Mouse (Mus musculus) hindbrain, embryonic 14.5 days (tissue): ENCODE measurements around the gene Smyd3. TPM values are rescaled to one million over a fixed set of nuclear protein-coding genes. Genes with fewer than 3 reads are reported as not detected.

Source experiments
- ATAC-seq: fragments of 200-750 bp; cut with Nextera tagmentation; 2 replicates; pipeline ENCODE4 v1.8.0; 2017; ENCODE audit warnings: moderate number of reproducible peaks, mild to moderate bottlenecking, moderate TSS enrichment, moderate library complexity; ENCODE audit not compliant: low FRiP score
- DNase-seq: peaks from one replicate; pipeline ENCODE4 v3.0.0-alpha.2; 2015; ENCODE audit warnings: low spot score
- H3K27ac ChIP-seq: fragments of 300-500 bp; sonication (generic); 2 replicates; pipeline ENCODE4 v1.5.1; 2014; ENCODE audit warnings: mild to moderate bottlenecking, moderate library complexity
- H3K27me3 ChIP-seq: fragments of 300-500 bp; sonication (generic); 2 replicates; pipeline ENCODE4 v1.6.1; 2014; ENCODE audit warnings: mild to moderate bottlenecking, low read length, mixed read lengths; ENCODE audit not compliant: control insufficient read depth, insufficient read depth
- H3K36me3 ChIP-seq: fragments of 300-500 bp; sonication (generic); replicated peaks from 2 replicates; pipeline ENCODE4 v1.6.1; 2014; ENCODE audit not compliant: control insufficient read depth, insufficient read depth
- H3K4me1 ChIP-seq: fragments of 300-500 bp; sonication (generic); replicated peaks from 2 replicates; pipeline ENCODE4 v1.6.1; 2014; ENCODE audit warnings: antibody characterized with exemption, low read length, mixed read lengths; ENCODE audit not compliant: control insufficient read depth, insufficient read depth
- H3K4me2 ChIP-seq: fragments of 300-500 bp; sonication (generic); replicated peaks from 2 replicates; pipeline ENCODE4 v1.6.1; 2014; ENCODE audit warnings: mild to moderate bottlenecking, moderate library complexity
- H3K4me3 ChIP-seq: fragments of 300-500 bp; sonication (generic); replicated peaks from 2 replicates; pipeline ENCODE4 v1.5.1; 2014; ENCODE audit warnings: mild to moderate bottlenecking, low read length
- H3K9ac ChIP-seq: fragments of 300-500 bp; sonication (generic); 2 replicates; pipeline ENCODE4 v1.6.1; 2014
- H3K9me3 ChIP-seq: fragments of 300-500 bp; sonication (generic); 2 replicates; pipeline ENCODE4 v1.6.1; 2016; ENCODE audit warnings: low read length; ENCODE audit not compliant: control insufficient read depth
- WGBS: fragments of 180-500 bp; shearing (Covaris S2); extraction: QIAGEN DNeasy Blood & Tissue Kit; methylation state at CpG from one replicate; pipeline ENCODE4 v1.1.7; 2014; 5-methylcytosine and 5-hydroxymethylcytosine counted together
- polyA plus RNA-seq: library from polyadenylated mRNA; unstranded; fragments of >200 nt; fragmentation: Nextera tagmentation; extraction: Ambion mirVana; gene quantifications from 2 replicates; pipeline ENCODE4 v1.2.1, GENCODE M21; 2014

Gene Smyd3
- polyA plus RNA-seq, 1 experiment from 2014 or later: 25.4 TPM

DNA sequence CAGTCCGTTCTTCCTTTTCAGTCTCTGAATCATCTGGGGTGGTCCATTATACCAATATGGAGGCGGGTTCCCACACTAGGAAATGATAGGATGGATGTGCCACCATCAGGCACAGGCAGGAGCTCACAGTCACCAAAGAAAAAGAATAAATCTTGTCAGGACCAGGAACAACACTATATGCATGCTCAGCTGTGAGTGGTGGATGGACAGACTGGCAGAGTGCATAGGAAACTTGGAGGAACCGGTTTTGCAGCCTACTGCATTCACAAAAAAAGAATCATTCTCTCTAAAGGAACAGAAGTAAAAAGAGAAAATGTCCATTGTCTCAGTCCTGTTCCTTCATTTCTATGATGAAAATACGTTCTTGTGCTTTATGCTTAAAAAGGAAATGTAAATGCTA lies 98.8 kb downstream of the Smyd3 start:
- no peak overlapping the region for H3K27ac ChIP-seq
- ATAC-seq (no peak), DNase-seq (no peak)
- no peaks in the 10 kb centered on the region for H3K4me1 ChIP-seq
- 73% methylated on average over 4 of the region's 4 CpGs for WGBS
- H3K4me2 ChIP-seq: no peak overlapping the region
- H3K36me3 ChIP-seq: no peaks in the 10 kb centered on the region
- no peaks in the 10 kb centered on the region for H3K27me3 ChIP-seq
- H3K4me3 ChIP-seq: no peak overlapping the region
- H3K9ac ChIP-seq: no peak overlapping the region
- H3K9me3 ChIP-seq: peaks cover 4% of the 10 kb centered on the region; the same call in 1 of the 2 replicates

DNA sequence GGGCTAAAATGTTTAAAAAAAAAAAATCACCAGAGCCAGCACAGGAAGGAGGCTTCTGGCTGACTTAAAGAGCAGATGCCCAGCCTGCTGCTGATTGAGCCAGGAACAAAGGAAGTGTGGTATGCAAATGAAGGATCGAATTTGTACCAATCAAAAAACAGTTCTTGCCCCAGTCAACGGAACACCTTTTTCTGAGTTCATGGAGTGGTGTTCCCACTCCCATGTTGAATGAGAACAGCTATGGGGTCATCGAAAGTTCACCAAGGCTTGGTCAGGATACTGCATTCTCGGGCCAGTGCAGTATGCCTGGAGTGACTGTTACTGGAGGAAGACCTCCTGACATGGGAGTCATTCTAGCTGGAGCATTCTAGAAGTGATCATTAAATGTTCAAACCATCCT lies 109.8 kb downstream of the Smyd3 start:
- Histone ChIP-seq H3K9ac (no peak overlapping the region), H3K4me3 (no peak overlapping the region), H3K36me3 (no peaks in the 10 kb centered on the region), H3K4me1 (no peaks in the 10 kb centered on the region), H3K27me3 (no peaks in the 10 kb centered on the region), H3K4me2 (no peak overlapping the region), H3K9me3 (no peaks in the 10 kb centered on the region), H3K27ac (no peak overlapping the region)
- DNase-seq (no peak), ATAC-seq (no peak)
- WGBS: 84% methylated on average over 4 of the region's 4 CpGs

DNA sequence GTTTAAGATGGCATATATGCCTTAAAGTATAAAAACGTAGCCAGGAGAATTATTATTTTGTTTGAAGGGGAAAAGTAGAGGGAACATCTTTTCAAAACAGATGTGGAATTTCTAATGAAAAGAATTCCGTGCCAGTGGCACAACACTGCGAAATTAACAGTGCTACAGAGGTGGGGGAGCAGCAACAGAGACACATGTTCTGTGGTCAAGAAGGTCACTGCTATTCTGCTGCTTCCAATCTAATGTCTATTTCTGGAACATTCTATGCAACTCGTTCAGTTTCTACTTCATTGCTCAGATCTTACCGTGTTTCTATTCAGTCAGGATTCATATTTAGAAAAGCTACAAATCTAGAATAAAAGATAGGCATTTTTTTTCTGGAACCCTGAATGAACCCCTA lies 117.0 kb downstream of the Smyd3 start:
- H3K9me3 ChIP-seq: no peaks in the 10 kb centered on the region
- ATAC-seq: no peak
- H3K4me2 ChIP-seq: no peak overlapping the region
- no peaks in the 10 kb centered on the region for H3K27me3 ChIP-seq
- DNase-seq: no peak
- H3K4me1 ChIP-seq: peaks cover 8% of the 10 kb centered on the region; the same call in 1 of the 2 replicates
- H3K4me3 ChIP-seq: no peak overlapping the region
- WGBS: 74% methylated on average over 5 of the region's 5 CpGs
- H3K27ac ChIP-seq: no peak overlapping the region
- no peak overlapping the region for H3K9ac ChIP-seq
- H3K36me3 ChIP-seq: no peaks in the 10 kb centered on the region

DNA sequence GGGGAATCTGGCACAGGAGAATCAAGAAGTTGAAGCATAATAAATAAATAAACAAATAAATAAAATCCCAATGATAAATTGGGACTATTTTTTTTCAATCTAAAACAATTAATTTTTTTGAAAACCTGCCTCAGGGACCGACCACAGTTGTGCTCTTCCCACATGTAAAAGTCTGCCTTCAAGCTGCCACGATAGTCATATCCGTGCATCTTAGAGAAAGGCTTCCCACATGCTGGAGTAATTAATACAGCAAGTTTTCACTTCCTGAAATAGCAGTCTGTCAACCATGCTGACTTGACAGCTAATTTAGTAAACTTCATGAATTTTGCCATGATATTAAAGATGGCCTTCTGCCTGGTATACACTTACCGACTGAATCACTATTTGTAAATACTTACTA lies 119.2 kb downstream of the Smyd3 start:
- H3K4me3 ChIP-seq: no peak overlapping the region
- no peaks in the 10 kb centered on the region for H3K27me3 ChIP-seq
- H3K4me1 ChIP-seq: peaks cover 8% of the 10 kb centered on the region; the same call in 1 of the 2 replicates
- no peak overlapping the region for H3K4me2 ChIP-seq
- no peak for DNase-seq
- 77% methylated on average over 4 of the region's 4 CpGs for WGBS
- no peaks in the 10 kb centered on the region for H3K9me3 ChIP-seq
- H3K36me3 ChIP-seq: no peaks in the 10 kb centered on the region
- H3K9ac ChIP-seq: no peak overlapping the region
- no peak overlapping the region for H3K27ac ChIP-seq
- no peak for ATAC-seq

DNA sequence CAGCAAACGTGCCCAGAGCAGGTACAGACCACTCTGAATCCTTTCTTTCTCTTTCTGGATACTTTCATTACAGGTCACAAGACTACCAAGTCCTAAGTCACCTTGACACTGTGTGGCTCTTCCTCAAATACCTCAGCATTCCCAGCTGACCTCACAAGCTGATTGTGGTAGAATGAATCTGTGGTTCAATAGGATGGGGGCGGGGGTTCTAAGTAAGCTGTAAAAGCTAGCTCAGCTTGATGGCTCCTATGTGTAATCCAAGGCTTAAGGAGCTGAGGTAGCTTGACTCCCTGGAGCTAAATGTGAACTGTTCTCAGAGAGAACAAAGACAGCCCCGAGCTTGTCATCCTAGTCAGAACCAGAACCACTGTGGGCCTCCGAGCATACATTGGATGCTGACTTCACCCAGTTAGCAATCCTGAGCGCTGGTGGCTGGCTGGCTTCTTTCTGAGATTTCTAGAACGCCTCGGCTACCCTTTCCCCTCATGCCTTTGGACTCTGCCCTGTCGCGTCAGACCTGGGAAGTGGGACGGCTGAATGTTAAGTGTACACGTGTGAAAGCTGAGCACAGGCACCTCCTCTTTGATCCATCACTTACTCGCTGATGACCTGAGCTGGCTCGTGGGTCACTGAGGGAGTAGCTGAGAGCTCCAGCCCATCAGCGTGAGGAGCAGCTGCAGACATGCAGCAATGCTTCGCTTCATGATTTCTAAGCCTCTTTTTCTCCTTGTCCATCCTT lies 131.4 kb downstream of the Smyd3 start:
- H3K36me3 ChIP-seq: no peaks in the 10 kb centered on the region
- ATAC-seq: no peak
- no peak for DNase-seq
- no peak overlapping the region for H3K9ac ChIP-seq
- H3K4me3 ChIP-seq: no peak overlapping the region
- H3K4me1 ChIP-seq: peaks cover 14% of the 10 kb centered on the region
- H3K27me3 ChIP-seq: no peaks in the 10 kb centered on the region
- no peak overlapping the region for H3K27ac ChIP-seq
- 58% methylated on average over 15 of the region's 15 CpGs for WGBS
- H3K4me2 ChIP-seq: no peak overlapping the region
- no peaks in the 10 kb centered on the region for H3K9me3 ChIP-seq

DNA sequence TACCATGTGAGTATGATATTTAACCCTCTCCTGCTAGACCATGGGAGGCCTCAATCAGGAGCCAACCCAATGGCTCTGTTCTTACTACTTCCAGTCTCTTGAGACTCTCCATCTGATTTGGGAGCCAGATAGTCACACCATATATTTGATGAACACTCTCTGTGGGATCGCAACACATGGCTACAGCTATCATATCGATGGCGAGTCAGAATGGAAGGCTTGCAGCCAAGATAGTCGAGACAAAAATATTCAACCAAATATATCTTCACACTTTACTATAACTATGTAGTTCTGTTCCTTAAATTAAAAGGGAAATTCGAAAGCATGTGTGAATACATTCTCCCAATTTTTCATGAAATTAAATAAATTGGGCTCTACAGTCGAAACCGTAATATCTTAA lies 132.2 kb downstream of the Smyd3 start:
- 92% methylated on average over 7 of the region's 7 CpGs for WGBS
- Histone ChIP-seq H3K27ac (no peak overlapping the region), H3K4me3 (no peak overlapping the region), H3K9me3 (no peaks in the 10 kb centered on the region), H3K9ac (no peak overlapping the region), H3K4me1 (peaks cover 14% of the 10 kb centered on the region), H3K4me2 (no peak overlapping the region), H3K36me3 (no peaks in the 10 kb centered on the region), H3K27me3 (no peaks in the 10 kb centered on the region)
- DNase-seq: no peak
- no peak for ATAC-seq

DNA sequence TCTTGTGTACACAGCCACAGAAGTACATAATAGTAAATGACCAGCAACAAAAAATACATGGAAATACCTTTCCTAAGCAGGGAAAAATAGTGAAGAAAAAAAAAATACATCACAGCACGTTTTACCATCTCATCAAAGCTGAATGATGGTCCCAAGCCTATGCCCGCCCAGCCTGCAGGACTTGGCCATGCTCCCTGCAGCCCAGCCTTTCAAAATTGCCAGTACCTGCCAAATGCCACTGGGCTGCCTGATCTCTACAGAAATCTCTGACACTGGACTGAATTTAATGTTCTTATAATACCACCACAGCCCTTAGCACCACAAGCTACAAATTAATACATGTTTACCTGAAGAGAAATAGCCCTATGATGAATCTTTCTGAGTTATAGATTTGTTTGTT lies 133.5 kb downstream of the Smyd3 start:
- H3K9me3 ChIP-seq: no peaks in the 10 kb centered on the region
- H3K36me3 ChIP-seq: no peaks in the 10 kb centered on the region

DNA sequence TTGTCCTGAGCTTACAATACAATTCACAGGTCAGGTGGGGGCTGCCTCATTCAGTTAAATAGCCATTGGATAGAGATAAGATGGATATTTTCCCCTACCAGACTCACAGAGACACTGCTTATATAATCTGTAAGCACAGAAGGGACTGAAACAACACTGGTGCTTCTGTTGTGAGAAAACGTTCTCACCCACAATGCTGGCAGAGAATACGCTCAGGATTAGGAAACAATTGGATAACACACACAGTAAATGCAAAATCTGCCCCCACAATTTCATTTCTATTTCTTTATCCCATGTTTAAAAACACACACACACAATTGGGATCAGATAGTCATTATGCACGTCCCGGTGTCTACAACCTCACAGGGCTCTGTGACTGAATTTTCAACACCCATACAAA lies 139.7 kb downstream of the Smyd3 start:
- DNase-seq (no peak), ATAC-seq (no peak)
- 0 out of 2 replicates have a peak, but pooled peaks cover 9% of the 10 kb centered on the region for H3K4me1 ChIP-seq
- no peak overlapping the region for H3K9ac ChIP-seq
- H3K4me3 ChIP-seq: no peak overlapping the region
- no peaks in the 10 kb centered on the region for H3K9me3 ChIP-seq
- WGBS: 83% methylated on average over 4 of the region's 4 CpGs
- no peak overlapping the region for H3K4me2 ChIP-seq
- no peaks in the 10 kb centered on the region for H3K27me3 ChIP-seq
- no peak overlapping the region for H3K27ac ChIP-seq
- H3K36me3 ChIP-seq: no peaks in the 10 kb centered on the region

More for the DNA sequence above, 133.5 kb downstream of the Smyd3 start:
- DNase-seq (no peak), ATAC-seq (no peak)
- peaks cover 14% of the 10 kb centered on the region for H3K4me1 ChIP-seq
- H3K4me2 ChIP-seq: no peak overlapping the region
- no peak overlapping the region for H3K4me3 ChIP-seq
- WGBS: 65% methylated on average over 2 of the region's 2 CpGs
- no peak overlapping the region for H3K27ac ChIP-seq
- H3K9ac ChIP-seq: no peak overlapping the region
- H3K27me3 ChIP-seq: no peaks in the 10 kb centered on the region

DNA sequence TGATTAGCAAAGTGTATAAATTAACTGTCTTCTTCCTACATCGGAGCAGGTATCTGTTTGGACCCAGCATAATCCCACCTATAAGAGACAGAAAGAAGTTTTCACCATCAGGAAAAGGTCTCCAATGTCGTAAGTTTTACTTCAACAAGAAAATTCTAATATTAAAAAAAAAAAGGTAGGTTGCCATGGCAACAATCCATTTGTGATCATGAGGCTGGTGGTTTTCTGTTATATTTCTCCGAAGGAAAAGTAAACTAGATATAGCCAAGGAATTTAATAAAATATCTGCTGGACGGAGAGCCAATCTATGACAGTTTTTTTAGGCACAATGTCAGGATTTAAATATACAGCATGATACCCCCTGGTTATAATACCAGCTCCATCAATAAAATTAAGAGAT lies 142.9 kb downstream of the Smyd3 start:
- H3K27me3 ChIP-seq: no peaks in the 10 kb centered on the region
- no peak for DNase-seq
- no peak overlapping the region for H3K27ac ChIP-seq
- H3K9ac ChIP-seq: no peak overlapping the region
- ATAC-seq: no peak
- H3K36me3 ChIP-seq: no peaks in the 10 kb centered on the region
- H3K9me3 ChIP-seq: no peaks in the 10 kb centered on the region
- no peak overlapping the region for H3K4me3 ChIP-seq
- peaks cover 30% of the 10 kb centered on the region; the same call in 1 of the 2 replicates for H3K4me1 ChIP-seq
- WGBS: 65% methylated on average over 4 of the region's 4 CpGs
- H3K4me2 ChIP-seq: no peak overlapping the region

DNA sequence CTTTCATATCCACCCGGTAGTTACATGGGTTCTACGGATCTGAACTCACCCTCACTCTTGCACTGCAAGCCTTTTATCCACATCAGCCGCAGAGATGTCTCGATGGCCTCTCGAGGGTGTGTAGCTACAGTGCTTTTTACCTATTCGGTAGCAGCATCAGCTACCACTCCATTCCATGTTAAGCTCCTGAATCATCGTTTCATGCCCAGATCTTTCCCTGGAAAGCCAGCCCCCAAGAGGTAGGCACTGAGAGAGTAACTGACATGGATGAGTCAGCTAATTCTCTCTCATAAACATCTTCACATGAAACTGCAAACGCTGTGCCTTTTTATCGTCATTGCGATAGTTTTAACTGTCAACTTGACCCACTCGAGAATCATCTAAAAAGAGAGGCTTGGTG lies 143.9 kb downstream of the Smyd3 start:
- peaks cover 31% of the 10 kb centered on the region; the same call in 1 of the 2 replicates for H3K4me1 ChIP-seq
- H3K4me3 ChIP-seq: no peak overlapping the region
- DNase-seq: no peak
- H3K27me3 ChIP-seq: no peaks in the 10 kb centered on the region
- no peaks in the 10 kb centered on the region for H3K9me3 ChIP-seq
- no peak for ATAC-seq
- H3K4me2 ChIP-seq: no peak overlapping the region
- H3K27ac ChIP-seq: no peak overlapping the region
- no peak overlapping the region for H3K9ac ChIP-seq
- WGBS: 94% methylated on average over 11 of the region's 11 CpGs
- no peaks in the 10 kb centered on the region for H3K36me3 ChIP-seq
